Mouse (Mus musculus): ENCODE measurements around the gene Dlgap4. TPM values are rescaled to one million over a fixed set of nuclear protein-coding genes. Genes with fewer than 3 reads are reported as not detected.

The Dlgap4 gene
- polyA plus RNA-seq, 1 experiment from 2014 or later, result 270 TPM

DNA sequence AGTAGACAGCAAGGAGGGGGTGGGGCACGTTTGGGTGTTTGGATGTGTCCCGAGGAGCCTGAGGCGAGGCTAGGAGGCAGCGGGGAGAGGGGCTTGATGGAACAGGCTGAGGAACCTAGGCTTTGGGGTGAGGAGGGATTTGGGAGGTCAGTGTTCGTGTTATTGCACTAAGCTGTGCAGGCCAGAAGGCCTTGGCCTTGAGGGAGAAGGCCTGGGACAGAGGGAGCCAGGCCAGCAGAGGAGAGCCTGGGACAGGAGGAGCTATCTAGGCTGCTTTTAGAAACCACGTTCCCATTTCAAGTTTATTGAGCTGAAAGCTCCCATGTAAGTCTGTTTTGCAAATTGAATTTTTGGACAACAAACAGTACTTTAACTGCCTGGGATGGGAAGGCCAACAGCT, 46.5 kb downstream of the Dlgap4 start:
- Histone ChIP-seq H3K4me2 (ENCODE audit: low read length) (no peak overlapping the region), H3K9ac (ENCODE audit: low read depth, low read length) (no peak overlapping the region), H3K27ac (ENCODE audit: low read length) (no peak overlapping the region), H3K36me3 (ENCODE audit: control insufficient read depth, insufficient read depth, low read length) (no peaks in the 10 kb centered on the region), H3K4me1 (ENCODE audit: control insufficient read depth, insufficient read depth, low read length) (peaks cover 4% of the 10 kb centered on the region; the same call in 1 of the 2 replicates), H3K9me3 (replicated peaks; ENCODE audit: control insufficient read depth, low read length, poor library complexity, severe bottlenecking) (no peaks in the 10 kb centered on the region), H3K4me3 (ENCODE audit: low read depth, low read length) (no peak overlapping the region), H3K27me3 (ENCODE audit: control insufficient read depth, insufficient read depth, low read depth, low read length) (no peaks in the 10 kb centered on the region)
- no peak for ATAC-seq
- 87% methylated on average over 6 of the region's 6 CpGs for WGBS

DNA sequence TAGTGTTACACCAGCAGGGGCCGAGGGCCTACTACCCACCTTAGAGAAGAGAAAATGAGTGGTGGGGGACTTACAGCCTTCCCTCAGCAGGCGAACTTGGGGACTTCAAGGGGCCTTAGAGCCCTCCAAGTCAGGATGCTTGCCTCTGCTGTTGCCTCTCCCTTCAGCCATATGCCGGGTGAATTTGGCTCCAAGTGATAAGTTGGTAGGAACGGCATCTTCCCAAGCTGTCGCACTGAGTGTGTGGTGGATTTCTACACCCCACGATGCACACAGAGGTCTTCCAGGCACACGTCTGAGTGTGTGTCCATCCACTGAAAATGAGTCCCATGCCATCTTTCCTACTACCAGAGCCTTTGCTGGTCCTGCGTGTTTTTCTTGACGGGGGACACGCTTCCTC, 49.7 kb downstream of the Dlgap4 start:
- Histone ChIP-seq H3K4me2 (ENCODE audit: low read length) (no peak overlapping the region), H3K27ac (ENCODE audit: low read length) (no peak overlapping the region), H3K27me3 (ENCODE audit: control insufficient read depth, insufficient read depth, low read depth, low read length) (no peaks in the 10 kb centered on the region), H3K36me3 (ENCODE audit: control insufficient read depth, insufficient read depth, low read length) (no peaks in the 10 kb centered on the region), H3K4me3 (ENCODE audit: low read depth, low read length) (no peak overlapping the region), H3K9ac (ENCODE audit: low read depth, low read length) (no peak overlapping the region), H3K4me1 (ENCODE audit: control insufficient read depth, insufficient read depth, low read length) (peaks cover 13% of the 10 kb centered on the region), H3K9me3 (replicated peaks; ENCODE audit: control insufficient read depth, low read length, poor library complexity, severe bottlenecking) (no peaks in the 10 kb centered on the region)
- ATAC-seq, result no peak
- 88% methylated on average over 10 of the region's 10 CpGs for WGBS

DNA sequence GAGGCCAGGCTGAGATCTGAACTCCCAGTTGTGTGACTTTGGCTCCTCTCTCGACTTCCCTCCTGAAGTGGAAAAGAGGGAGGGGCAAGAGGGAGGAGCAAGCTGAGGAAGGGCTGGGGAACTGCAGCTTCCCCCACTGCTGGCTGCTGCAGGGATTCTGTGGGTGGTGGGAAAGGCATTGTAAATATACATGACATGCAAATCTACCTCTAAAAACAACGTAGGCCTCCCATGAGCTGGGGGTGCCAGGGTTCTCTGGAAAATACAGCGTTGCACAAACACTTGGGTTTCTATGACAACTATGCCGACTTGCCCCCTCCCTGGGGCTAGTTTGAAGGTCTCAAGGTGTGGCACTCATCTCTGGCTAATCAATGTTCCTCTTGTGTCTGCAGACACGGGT, 50.9 kb downstream of the Dlgap4 start:
- no peak overlapping the region for H3K4me2 ChIP-seq (ENCODE audit: low read length)
- H3K9ac ChIP-seq (ENCODE audit: low read depth, low read length), result no peak overlapping the region
- H3K4me1 ChIP-seq (ENCODE audit: control insufficient read depth, insufficient read depth, low read length), result peaks cover 13% of the 10 kb centered on the region
- H3K36me3 ChIP-seq (ENCODE audit: control insufficient read depth, insufficient read depth, low read length), result no peaks in the 10 kb centered on the region
- ATAC-seq, result no peak
- H3K4me3 ChIP-seq (ENCODE audit: low read depth, low read length), result no peak overlapping the region
- no peaks in the 10 kb centered on the region for H3K27me3 ChIP-seq (ENCODE audit: control insufficient read depth, insufficient read depth, low read depth, low read length)
- no peaks in the 10 kb centered on the region for H3K9me3 ChIP-seq (replicated peaks; ENCODE audit: control insufficient read depth, low read length, poor library complexity, severe bottlenecking)
- WGBS, result 14% methylated on average over 5 of the region's 5 CpGs
- no peak overlapping the region for H3K27ac ChIP-seq (ENCODE audit: low read length)

DNA sequence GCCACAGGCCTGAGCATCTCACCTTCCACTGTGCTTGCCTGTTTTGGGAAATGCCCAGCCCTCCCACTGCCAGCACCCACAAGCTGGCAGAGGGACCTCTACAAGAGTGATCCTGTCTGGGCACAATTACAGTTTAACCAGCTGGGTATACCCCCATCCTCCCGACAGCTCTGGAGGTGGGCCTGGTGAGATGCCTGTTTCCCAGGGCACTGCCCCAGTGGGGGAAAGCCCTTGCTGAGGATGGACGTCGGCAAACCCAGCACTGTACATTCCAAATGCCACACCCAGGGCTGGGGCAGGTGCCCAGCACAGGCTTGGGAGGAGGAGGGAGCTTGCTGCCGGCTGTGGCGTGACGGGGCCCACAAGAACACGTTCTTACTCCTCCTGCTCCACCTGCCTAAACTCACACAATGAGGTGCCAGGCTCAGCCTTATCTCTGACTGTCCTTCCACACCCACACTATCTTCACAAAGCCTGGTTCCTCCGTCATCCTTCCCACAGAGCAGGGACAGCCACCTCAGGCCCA, 51.6 kb downstream of the Dlgap4 start:
- Histone ChIP-seq H3K9me3 (replicated peaks; ENCODE audit: control insufficient read depth, low read length, poor library complexity, severe bottlenecking) (no peaks in the 10 kb centered on the region), H3K27me3 (ENCODE audit: control insufficient read depth, insufficient read depth, low read depth, low read length) (no peaks in the 10 kb centered on the region), H3K36me3 (ENCODE audit: control insufficient read depth, insufficient read depth, low read length) (no peaks in the 10 kb centered on the region), H3K4me2 (ENCODE audit: low read length) (no peak overlapping the region), H3K9ac (ENCODE audit: low read depth, low read length) (no peak overlapping the region), H3K4me3 (ENCODE audit: low read depth, low read length) (no peak overlapping the region), H3K4me1 (ENCODE audit: control insufficient read depth, insufficient read depth, low read length) (peaks cover 13% of the 10 kb centered on the region), H3K27ac (ENCODE audit: low read length) (no peak overlapping the region)
- WGBS, result 72% methylated on average over 8 of the region's 8 CpGs
- no peak for ATAC-seq

DNA sequence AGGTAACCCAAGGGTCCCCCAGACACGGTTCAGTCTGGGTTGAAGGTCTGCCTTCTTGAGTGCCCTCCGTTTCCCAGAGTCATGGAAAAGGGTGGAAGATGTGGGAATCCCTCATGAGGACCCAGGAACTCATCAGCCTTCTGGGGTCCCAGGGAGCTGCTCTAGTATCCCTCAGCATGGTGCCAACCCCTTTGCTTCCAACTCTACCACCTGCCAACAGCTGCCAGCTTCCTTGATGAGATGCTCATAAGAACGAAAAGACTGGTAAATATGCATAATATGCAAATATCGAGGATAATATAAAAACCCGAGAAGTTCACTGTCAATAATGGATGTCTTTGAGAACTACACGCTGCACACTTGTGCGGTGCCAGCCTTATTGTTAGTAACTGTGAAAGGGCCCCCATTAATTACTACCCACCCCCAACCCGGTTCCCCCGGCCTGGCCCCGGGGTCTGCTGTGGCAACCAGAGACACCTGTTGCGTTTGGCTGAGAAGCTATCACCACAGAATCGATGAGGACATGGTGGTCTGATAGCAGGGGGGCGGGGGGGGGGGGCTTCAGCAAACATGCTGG, 52.2 kb downstream of the Dlgap4 start:
- Histone ChIP-seq H3K4me1 (ENCODE audit: control insufficient read depth, insufficient read depth, low read length) (peaks cover 13% of the 10 kb centered on the region), H3K9me3 (replicated peaks; ENCODE audit: control insufficient read depth, low read length, poor library complexity, severe bottlenecking) (no peaks in the 10 kb centered on the region), H3K27me3 (ENCODE audit: control insufficient read depth, insufficient read depth, low read depth, low read length) (no peaks in the 10 kb centered on the region), H3K9ac (ENCODE audit: low read depth, low read length) (no peak overlapping the region), H3K4me3 (ENCODE audit: low read depth, low read length) (no peak overlapping the region), H3K27ac (ENCODE audit: low read length) (no peak overlapping the region), H3K4me2 (ENCODE audit: low read length) (no peak overlapping the region), H3K36me3 (ENCODE audit: control insufficient read depth, insufficient read depth, low read length) (no peaks in the 10 kb centered on the region)
- WGBS, result 56% methylated on average over 13 of the region's 13 CpGs
- no peak; the same call in 1 of the 2 replicates for ATAC-seq

DNA sequence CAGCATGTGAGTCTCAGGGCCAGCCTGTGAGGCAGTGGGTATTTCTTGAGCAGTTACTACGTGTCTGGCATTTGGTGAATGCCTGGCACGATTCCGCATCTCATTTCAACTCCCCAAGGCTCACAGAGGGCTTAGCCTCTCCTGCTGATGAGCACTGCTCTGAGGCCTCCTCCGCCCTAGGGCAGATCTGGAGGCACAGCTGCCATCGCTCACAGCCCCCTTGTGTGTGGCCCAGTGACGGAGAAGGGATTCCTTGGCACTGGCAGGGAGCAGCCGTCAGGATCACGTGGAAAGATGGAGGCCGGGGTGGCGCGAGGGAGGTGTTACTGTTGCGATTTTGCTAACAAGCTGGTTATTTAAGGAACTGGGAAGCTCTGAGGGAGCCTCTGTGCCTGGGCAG, 52.7 kb downstream of the Dlgap4 start:
- Histone ChIP-seq H3K4me1 (ENCODE audit: control insufficient read depth, insufficient read depth, low read length) (peaks cover 13% of the 10 kb centered on the region), H3K4me2 (ENCODE audit: low read length) (no peak overlapping the region), H3K9me3 (replicated peaks; ENCODE audit: control insufficient read depth, low read length, poor library complexity, severe bottlenecking) (no peaks in the 10 kb centered on the region), H3K27ac (ENCODE audit: low read length) (0 out of 2 replicates have a peak overlapping the region, but pooled peaks have one; percentile 4), H3K4me3 (ENCODE audit: low read depth, low read length) (no peak overlapping the region), H3K9ac (ENCODE audit: low read depth, low read length) (no peak overlapping the region), H3K36me3 (ENCODE audit: control insufficient read depth, insufficient read depth, low read length) (no peaks in the 10 kb centered on the region), H3K27me3 (ENCODE audit: control insufficient read depth, insufficient read depth, low read depth, low read length) (no peaks in the 10 kb centered on the region)
- peak; percentile 77 for ATAC-seq
- WGBS, result 28% methylated on average over 12 of the region's 12 CpGs

DNA sequence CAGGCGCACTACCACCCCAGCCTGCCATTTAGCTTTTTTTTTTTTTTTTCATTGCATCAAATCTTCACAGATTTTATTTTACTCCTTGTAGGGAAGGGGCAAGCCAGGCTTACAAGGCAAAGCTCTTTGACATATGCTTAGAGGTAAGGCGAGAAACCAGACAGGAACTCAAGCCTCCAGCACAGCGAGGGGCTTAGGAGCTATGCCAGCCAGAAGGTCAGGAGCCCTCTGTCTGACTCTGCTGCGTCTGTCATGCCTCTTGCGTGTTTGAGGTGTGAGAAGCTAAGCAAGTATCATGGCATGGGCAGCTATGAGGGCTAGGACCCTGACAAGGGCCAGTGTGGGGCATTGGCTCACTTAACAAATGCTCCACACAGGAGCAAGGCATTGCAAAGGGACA, 53.8 kb downstream of the Dlgap4 start:
- no peak overlapping the region for H3K27ac ChIP-seq (ENCODE audit: low read length)
- H3K9me3 ChIP-seq (replicated peaks; ENCODE audit: control insufficient read depth, low read length, poor library complexity, severe bottlenecking), result no peaks in the 10 kb centered on the region
- ATAC-seq, result no peak
- H3K4me1 ChIP-seq (ENCODE audit: control insufficient read depth, insufficient read depth, low read length), result peaks cover 13% of the 10 kb centered on the region
- no peaks in the 10 kb centered on the region for H3K27me3 ChIP-seq (ENCODE audit: control insufficient read depth, insufficient read depth, low read depth, low read length)
- no peak overlapping the region for H3K9ac ChIP-seq (ENCODE audit: low read depth, low read length)
- no peak overlapping the region for H3K4me2 ChIP-seq (ENCODE audit: low read length)
- no peak overlapping the region for H3K4me3 ChIP-seq (ENCODE audit: low read depth, low read length)
- H3K36me3 ChIP-seq (ENCODE audit: control insufficient read depth, insufficient read depth, low read length), result no peaks in the 10 kb centered on the region
- 80% methylated on average over 5 of the region's 5 CpGs for WGBS

DNA sequence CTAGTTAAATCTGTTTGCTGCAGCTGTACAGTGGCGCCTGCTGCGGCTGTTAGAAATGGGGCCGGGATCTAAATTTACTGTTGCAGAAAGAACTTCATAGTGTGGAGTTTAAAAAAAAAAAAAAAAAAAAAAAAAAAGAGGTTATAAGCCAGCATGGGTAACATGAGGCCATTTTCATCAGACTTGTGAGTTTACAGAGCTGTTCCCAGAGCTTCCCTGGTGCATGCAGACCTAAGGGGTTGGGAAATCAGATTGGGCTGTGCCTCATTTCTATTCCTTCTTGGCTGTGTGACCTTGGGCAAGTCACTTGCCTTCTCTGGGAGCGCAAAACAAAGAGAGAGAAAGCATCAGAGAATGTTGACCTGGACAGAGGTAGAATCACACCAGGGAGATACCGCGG, 55.1 kb downstream of the Dlgap4 start:
- Histone ChIP-seq H3K9me3 (replicated peaks; ENCODE audit: control insufficient read depth, low read length, poor library complexity, severe bottlenecking) (no peaks in the 10 kb centered on the region), H3K4me3 (ENCODE audit: low read depth, low read length) (no peak overlapping the region), H3K27me3 (ENCODE audit: control insufficient read depth, insufficient read depth, low read depth, low read length) (no peaks in the 10 kb centered on the region), H3K36me3 (ENCODE audit: control insufficient read depth, insufficient read depth, low read length) (no peaks in the 10 kb centered on the region), H3K4me2 (ENCODE audit: low read length) (no peak overlapping the region), H3K4me1 (ENCODE audit: control insufficient read depth, insufficient read depth, low read length) (peaks cover 13% of the 10 kb centered on the region), H3K9ac (ENCODE audit: low read depth, low read length) (no peak overlapping the region), H3K27ac (ENCODE audit: low read length) (no peak overlapping the region)
- WGBS, result 91% methylated on average over 6 of the region's 6 CpGs
- no peak for ATAC-seq

DNA sequence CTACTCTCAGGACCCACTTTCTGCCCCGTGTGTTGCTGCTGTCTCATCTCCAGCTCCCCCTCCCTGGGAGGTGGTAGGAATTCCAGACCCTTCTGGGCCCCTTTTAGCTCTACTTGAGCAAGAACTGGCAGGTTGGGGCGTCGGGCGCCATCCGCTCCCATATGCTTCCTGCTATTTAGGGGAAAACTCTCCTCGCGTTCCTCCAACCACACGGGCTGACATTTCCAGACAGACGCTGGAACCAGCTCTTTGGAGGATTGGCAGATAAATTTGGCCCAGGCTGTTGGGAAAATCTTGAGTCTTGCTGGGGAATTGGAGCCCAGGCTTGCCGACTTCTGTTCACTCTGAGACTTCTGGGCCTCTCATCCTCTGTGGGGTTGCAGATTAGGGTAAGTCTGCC, 59.8 kb downstream of the Dlgap4 start:
- Histone ChIP-seq H3K27ac (ENCODE audit: low read length) (no peak overlapping the region), H3K9ac (ENCODE audit: low read depth, low read length) (no peak overlapping the region), H3K4me2 (ENCODE audit: low read length) (no peak overlapping the region), H3K4me3 (ENCODE audit: low read depth, low read length) (no peak overlapping the region), H3K36me3 (ENCODE audit: control insufficient read depth, insufficient read depth, low read length) (no peaks in the 10 kb centered on the region), H3K27me3 (ENCODE audit: control insufficient read depth, insufficient read depth, low read depth, low read length) (no peaks in the 10 kb centered on the region), H3K4me1 (ENCODE audit: control insufficient read depth, insufficient read depth, low read length) (no peaks in the 10 kb centered on the region), H3K9me3 (replicated peaks; ENCODE audit: control insufficient read depth, low read length, poor library complexity, severe bottlenecking) (no peaks in the 10 kb centered on the region)
- ATAC-seq, result no peak
- WGBS, result 83% methylated on average over 10 of the region's 10 CpGs

Data from midbrain, embryonic 16.5 days (tissue).